Mouse (Mus musculus) hematopoietic stem cell, adult 5-6 weeks (primary cell): ENCODE measurements at regions not wholly inside any gene's neighbourhood (a gene's known extent, or its start where the extent isn't known, plus 50 kb on each side); places are given as distances from the start of the nearest gene placed in this dataset.

Experiments
- ATAC-seq, 2 experiments: fragments of 125-278 bp in 1 of 2; replicated peaks in 1 of 2; 2 replicates each; pipeline ENCODE4 v1.8.0; 2016 to 2017; ENCODE audit warnings: inconsistent platforms in 2 of 2, mild to moderate bottlenecking in 2 of 2, moderate number of reproducible peaks in 2 of 2, low read depth in 1 of 2, moderate TSS enrichment in 1 of 2; ENCODE audit not compliant: low FRiP score in 2 of 2, poor library complexity in 2 of 2, severe bottlenecking in 2 of 2, insufficient read depth in 1 of 2, low TSS enrichment in 1 of 2

- ATAC-seq, result no peak
Measured at GRCm38 (mm10) chr13:47368041-47368823, 245.8 kb downstream of the Rnf144b start.

- ATAC-seq, result no peak
Measured at GRCm38 (mm10) chr13:47374583-47374982, 252.1 kb downstream of the Rnf144b start.

DNA sequence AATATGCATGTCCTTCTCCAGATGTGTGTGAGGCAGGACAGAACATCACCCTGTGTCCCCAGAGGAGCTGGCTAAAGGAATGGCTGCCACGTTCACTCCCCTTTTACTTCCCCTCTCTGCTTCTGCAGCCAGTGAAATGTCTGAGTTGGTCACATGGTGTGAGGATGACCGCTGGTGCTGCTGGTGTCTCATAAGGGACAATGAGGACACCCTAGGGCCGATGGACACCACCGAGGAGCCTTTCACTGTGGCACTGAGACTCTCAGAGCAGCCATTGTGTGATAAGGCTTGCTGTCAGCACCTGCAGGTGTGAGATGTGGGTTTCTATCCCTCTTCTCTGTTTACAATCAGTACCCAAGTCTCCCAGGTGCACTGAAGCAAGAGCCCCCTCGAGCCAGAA lies 268.6 kb downstream of the Rnf144b start:
- no peak for ATAC-seq

GRCm38 (mm10) chr13:47397726-47398350 lies 275.4 kb downstream of the Rnf144b start:
- no peak for ATAC-seq

DNA sequence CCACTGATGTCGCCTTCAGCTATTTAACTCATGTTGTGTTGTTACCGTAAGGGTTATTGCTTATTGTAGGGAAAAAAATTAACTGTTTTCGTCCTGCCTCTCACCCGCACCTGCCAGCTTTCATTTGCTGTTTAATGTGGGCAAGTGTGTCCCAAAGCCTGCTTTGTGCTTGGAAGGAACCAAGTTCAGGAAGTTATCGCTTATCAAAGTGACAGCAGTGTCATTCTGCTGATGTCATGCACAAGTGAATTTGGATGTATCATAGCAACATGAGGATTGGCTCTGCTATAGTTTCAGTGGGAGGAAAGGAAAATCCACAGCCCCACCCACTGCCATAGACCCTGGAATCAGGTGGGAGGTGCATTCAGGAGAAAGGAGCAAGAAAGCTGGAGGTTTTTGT lies 276.5 kb downstream of the Rnf144b start:
- no peak for ATAC-seq

DNA sequence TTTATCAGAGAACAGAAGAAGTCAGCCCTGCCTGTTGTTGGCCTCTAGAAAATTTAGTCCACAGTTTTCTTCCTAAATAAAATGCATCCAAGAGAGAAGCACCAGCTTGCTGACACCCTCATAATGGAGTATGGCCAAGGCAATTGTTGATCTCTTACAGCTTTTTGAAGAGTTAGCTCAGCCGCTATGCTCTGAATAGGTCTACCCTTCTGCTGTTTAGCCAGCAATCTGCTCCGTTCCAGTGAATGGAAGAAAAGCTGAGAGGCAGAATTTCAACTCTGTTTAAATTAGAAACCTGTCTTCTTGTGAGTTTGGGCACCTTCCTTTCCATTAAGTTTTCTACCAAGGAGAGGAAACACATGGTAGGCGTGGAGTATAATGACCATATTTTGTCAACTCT lies 290.8 kb downstream of the Rnf144b start:
- no peak for ATAC-seq

DNA sequence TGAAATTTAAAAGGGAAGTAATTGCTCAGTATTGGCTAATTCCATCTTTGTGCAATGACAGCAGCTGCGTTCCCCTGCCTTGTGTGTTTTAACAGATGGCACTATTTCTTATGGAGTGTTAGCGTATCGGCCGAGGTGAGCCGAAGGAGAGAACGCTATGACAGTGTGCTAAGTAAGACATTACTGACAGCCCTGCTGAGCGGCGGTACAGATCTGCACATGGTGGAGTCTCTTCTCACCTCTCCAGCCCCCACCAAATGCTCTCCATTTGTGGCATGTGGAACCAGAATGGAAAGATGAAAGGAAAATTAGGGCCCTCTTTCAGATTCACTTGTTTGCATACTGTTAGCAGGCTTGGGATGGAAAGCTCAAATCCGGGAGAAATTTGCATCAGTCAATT lies 291.5 kb downstream of the Rnf144b start:
- no peak for ATAC-seq

DNA sequence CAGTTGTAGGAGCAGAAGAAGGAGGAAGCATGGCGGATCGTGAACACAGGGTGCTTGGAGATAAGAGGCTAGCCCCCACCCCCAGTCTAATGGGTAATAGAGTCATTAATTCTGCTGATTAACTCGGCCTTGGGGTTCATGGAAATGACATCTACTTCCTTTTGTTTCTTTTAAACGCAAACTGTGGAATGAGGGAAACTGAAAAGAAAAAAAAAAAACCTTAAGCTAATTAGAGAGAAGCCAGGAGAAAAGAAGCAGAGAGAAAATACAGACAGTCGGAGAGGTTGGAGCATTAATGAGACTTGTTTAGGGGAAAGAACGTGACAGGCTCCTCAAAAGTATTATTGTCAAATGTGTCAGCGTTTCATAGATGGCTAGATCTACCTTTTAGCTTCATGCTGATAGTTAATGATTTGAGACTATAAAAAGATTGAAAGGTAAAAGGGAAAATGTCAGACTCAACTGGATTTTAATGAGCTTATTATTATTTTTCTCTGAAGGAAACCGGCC lies 307.5 kb downstream of the Rnf144b start:
- no peak for ATAC-seq

GRCm38 (mm10) chr13:47430409-47430808 lies 308.0 kb downstream of the Rnf144b start:
- no peak for ATAC-seq

DNA sequence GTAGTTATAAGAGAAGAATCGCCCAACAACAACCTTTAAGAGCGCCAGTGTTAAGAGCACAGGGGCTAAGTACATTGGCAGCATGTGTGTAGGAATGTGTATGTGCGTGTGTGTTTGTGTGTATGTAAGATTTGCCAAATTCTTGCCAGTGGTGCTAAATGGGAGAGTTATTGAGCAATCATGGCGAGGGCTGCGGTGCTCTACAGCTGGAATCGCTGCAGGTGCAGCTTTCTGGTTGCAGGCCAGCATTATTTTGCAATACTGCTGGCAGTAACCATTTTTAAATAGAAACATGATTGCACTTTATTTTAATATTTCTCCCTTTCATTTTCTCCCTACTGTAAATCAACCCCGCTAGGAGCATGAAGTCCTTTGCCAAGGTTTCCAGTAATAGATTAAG lies 313.2 kb downstream of the Rnf144b start:
- ATAC-seq, result no peak

- no peak for ATAC-seq
Measured at GRCm38 (mm10) chr13:47444876-47445275, 322.4 kb downstream of the Rnf144b start.

DNA sequence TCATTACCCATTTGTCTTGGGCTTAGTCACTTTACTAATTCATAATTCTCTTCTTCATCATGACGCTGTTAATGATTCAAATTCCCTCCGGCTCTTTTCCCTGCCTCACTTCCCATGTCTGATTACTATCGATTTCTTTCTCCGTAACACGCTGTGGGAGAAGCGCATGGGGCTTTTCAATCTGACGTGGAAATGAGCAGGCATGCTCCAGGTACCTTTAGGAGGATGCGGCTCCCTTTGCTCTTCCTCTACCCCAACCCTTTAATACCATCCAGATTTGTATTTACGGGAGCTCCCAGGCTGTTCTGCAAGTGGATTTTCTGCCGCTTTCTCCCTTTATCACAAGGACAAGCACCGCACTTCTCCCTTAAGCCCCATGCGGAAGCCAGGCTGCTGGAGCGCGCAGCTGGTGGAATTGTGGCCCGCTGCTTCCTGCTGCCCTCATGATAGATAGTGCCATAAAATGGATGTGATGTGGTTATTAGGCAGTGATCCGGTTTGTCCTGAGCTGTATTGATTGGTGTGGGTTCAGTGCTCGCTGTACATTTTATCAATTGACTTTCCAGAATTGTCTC lies 329.8 kb downstream of the Rnf144b start:
- no peak for ATAC-seq

DNA sequence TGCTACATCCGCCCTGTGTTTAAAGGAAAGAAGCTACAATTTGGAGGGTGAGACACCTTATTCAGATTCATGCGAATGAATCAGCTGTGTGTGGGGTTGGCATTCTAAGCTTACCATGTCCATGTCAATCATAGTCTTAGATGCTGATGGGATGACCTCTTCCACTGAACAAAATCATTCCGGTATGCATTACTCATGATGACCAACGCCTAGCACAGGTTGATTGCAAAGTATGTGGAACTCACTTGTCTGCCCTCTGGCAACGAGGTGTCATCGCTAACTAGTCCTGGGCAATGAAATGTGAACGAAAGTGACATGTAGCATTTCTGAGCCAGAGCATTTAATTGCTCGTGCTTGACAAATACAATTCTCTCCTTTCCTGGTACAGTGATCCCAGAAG lies 339.7 kb downstream of the Rnf144b start:
- no peak for ATAC-seq

- ATAC-seq, result no peak
Measured at GRCm38 (mm10) chr13:47471543-47472213, 349.2 kb downstream of the Rnf144b start.

GRCm38 (mm10) chr13:47480159-47480558 lies 357.7 kb downstream of the Rnf144b start:
- no peak for ATAC-seq

DNA sequence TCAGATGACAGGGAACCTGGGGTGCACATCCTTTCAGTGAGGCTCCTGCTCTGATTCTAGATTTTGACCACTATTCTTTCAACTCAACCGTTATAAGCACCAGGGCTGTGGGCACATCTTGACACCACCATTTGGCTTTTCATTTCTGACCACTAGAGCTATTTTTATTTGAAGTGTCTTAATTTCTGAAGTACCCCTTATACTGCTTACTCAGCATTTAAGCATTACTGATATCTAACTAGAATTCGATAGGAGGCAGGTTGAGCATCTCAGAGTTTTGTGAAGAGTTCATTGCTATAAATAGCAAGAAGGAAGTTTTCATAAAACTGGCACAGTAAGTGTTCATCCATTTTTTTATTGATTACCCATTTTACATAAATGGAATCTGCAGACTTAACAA lies 362.4 kb downstream of the Rnf144b start:
- ATAC-seq, result no peak

DNA sequence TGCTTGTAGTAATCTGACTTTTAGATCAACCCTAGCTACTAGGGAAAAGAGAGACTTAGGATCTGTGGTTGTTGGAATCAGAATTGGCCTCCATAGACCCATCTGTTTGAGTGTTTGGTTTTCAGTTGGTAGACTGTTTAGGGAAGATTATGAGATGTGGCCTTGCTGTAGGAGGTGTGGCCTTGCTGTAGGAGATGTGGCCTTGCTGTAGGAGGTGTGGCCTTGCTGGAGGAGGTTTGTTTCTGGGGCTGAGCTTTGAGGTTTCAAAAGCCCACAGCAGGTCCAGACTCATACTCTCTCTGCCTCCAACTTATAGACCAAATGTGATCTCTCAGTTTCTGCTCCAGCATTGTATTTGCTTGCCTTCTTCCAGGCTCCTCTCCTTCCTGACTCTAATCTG lies 363.7 kb downstream of the Rnf144b start:
- no peak for ATAC-seq

- ATAC-seq, result no peak
Measured at GRCm38 (mm10) chr13:47486658-47487057, 364.2 kb downstream of the Rnf144b start.
